Mouse (Mus musculus): Measurements from ENCODE around the gene Rfc3.
"Not testable (repeated sequence)": the region's sequence is repeated elsewhere in the genome, so short reads cannot be mapped to it uniquely, and the experiment has no call there.

Rfc3 gene

GRCm38 (mm10) chr5:151650700-151651410 is at the start of gene Rfc3:
Gene Rfc3 (minus strand): TSS chr5:151651242.
- DNase-seq (ENCODE audit: low spot score) = peak; percentile 92

- not testable (repeated sequence) for DNase-seq (ENCODE audit: low spot score)
Observed at GRCm38 (mm10) chr5:151693636-151694035, 42.6 kb upstream of the Rfc3 start.

GRCm38 (mm10) chr5:151686606-151687525 is 35.8 kb upstream of the Rfc3 start:
- peak; percentile 61 for DNase-seq (ENCODE audit: low spot score)

DNA sequence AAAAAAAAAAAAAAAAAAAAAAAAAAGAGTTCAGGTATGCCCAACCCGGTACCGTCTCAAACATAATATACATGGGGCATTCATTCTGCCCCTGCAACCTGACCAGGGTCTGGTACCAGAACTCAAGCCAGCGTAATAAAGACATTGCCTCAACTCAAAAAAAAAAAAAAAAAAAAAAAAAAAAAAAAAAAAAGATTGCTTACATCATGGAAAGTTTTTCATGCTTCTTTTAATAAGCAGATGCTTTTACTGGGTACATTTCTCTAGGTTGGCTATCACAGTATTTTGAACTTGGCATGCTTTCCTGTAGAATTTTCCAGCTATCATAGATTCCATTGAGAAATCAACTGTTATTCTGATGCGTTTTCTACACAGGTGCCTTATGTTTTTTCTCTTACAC is 11.2 kb upstream of the Rfc3 start:
- DNase-seq (ENCODE audit: low spot score) = no peak

DNA sequence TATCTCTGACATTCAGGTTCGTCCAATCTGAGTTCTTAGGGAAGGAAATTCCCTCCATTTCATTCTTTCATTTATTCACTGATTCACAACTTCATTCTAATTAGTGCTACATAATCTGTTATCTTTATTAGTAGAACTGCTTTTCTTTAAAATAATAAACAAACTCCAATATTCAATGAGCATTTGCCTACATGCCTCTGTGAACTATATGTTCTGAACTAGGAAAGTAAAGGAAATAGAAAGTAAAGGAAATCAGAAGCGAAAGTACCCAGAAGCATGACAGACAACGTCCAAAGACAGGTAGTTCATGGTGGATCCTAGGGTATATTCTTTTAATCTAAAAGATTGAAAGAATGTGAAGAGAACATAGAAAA is 356 bp upstream of the Rfc3 start:
- no peak for DNase-seq (ENCODE audit: low spot score)

DNA sequence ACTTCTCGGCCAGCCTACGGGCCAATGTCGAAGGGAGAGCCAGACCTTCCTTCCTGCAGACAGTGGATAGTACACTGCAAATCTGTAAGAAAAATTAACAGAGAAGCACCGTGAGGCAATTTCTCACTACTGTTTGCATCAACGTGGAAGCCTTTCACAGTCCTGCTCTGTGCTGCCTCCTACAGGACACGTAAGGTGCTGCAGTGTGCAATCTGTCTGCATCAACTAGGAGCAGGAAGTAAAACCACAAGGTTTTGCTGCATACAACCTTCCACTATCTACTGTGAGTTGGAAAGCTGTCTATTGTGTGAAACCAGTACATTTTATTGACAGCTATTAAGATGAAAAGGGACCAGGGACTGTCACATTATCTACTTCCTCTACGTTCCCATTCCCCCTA is 6.2 kb downstream of the Rfc3 start:
- DNase-seq (ENCODE audit: low spot score) = peak; percentile 47

- no peak for DNase-seq (ENCODE audit: low spot score)
Observed at GRCm38 (mm10) chr5:151642867-151643266, 8.2 kb downstream of the Rfc3 start.

DNA sequence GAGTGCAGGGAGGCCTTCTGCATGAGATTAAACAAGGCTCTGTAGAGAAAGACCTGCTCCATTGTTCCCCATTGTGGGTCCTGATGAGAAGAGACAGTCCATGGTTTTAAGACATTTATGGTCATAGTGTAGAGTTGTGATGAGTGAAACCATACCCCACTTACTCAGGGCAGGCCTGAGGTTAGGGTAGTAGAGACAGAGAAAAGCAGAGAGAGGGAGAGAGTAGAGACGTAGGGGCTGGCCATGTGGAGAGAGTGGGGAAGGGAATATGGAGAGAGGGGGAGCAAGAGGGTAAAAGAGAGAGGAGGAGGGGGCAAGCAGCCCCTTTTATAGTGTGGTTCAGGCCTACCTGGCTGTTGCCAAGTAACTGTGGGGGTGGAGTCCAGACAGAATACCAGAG is 8.9 kb downstream of the Rfc3 start:
- no peak for DNase-seq (ENCODE audit: low spot score)

GRCm38 (mm10) chr5:151605921-151606320 is 45.1 kb downstream of the Rfc3 start, which contains the start of gene Vmn2r18:
Gene Vmn2r18 (minus strand): TSS chr5:151606021.
- no peak for DNase-seq (ENCODE audit: low spot score)

- no peak for DNase-seq (ENCODE audit: low spot score)
Observed at GRCm38 (mm10) chr5:151601696-151602095, 49.3 kb downstream of the Rfc3 start.
